Mouse (Mus musculus): ENCODE results near the gene Lrrc34.
A peak's percentile ranks its signal among the peaks of the same experiment; 100 is the strongest.

- TF ChIP-seq CTCF (IDR thresholded peaks at IDR 0.05; ENCODE audit: borderline replicate concordance, insufficient read depth, low read depth, low read length), result no peak
- peak; percentile 57 for TF ChIP-seq POLR2A (IDR thresholded peaks at IDR 0.05; ENCODE audit: borderline replicate concordance, insufficient read depth, low read length)
These were observed 47.7 kb downstream of the Lrrc34 start, which contains the start of gene Actrt3 for GRCm38 (mm10) chr3:30599711-30600545.
